Mouse (Mus musculus) myocyte (in vitro differentiated cells): ENCODE results near the gene Hjurp. TPM values are rescaled to one million over a fixed set of nuclear protein-coding genes. Genes with fewer than 3 reads are reported as not detected.

Experiments used
- H3K27me3 ChIP-seq: one replicate; pipeline ENCODE4 v1.6.1; 2011; ENCODE audit not compliant: control insufficient read depth, insufficient read depth, insufficient read length
- H3K36me3 ChIP-seq: one replicate; pipeline ENCODE4 v1.6.1; 2011; ENCODE audit not compliant: control insufficient read depth, insufficient read depth
- H3K4me2 ChIP-seq: one replicate; pipeline ENCODE4 v1.6.1; 2011; ENCODE audit warnings: low read depth, control low read depth
- H3K4me3 ChIP-seq: one replicate; pipeline ENCODE4 v1.5.1; 2011; ENCODE audit warnings: mild to moderate bottlenecking, control low read depth, moderate library complexity
- H3K79me2 ChIP-seq: one replicate; pipeline ENCODE4 v1.6.1; 2011; ENCODE audit not compliant: control insufficient read depth, insufficient read depth
- H3ac ChIP-seq: one replicate; pipeline ENCODE4 v1.6.1; 2011; ENCODE audit not compliant: control insufficient read depth, insufficient read length
- CEBPB ChIP-seq: IDR thresholded peaks from 2 replicates; pipeline ENCODE4 v1.6.1; 2011; ENCODE audit warnings: mild to moderate bottlenecking, moderate library complexity; ENCODE audit not compliant: poor library complexity, insufficient read depth, severe bottlenecking
- E2F4 ChIP-seq: IDR thresholded peaks from one replicate; pipeline ENCODE4 v1.6.1; 2011; ENCODE audit warnings: mild to moderate bottlenecking, control low read depth, moderate library complexity; ENCODE audit not compliant: insufficient read depth
- MAX ChIP-seq: IDR thresholded peaks from one replicate; pipeline ENCODE4 v1.6.1; 2011; ENCODE audit warnings: low read depth, mild to moderate bottlenecking, control low read depth
- MYOD1 ChIP-seq, 3 experiments: IDR thresholded peaks; one replicate each; pipeline ENCODE4 v1.6.1; 2011; ENCODE audit warnings: control low read depth in 2 of 3, low read depth in 2 of 3, mild to moderate bottlenecking in 2 of 3, moderate library complexity in 1 of 3; ENCODE audit not compliant: insufficient read length in 2 of 3, control insufficient read depth in 1 of 3
- MYOG ChIP-seq, 3 experiments: IDR thresholded peaks; one replicate each; pipeline ENCODE4 v1.6.1; 2011; ENCODE audit warnings: control low read depth in 2 of 3, low read depth in 2 of 3, mild to moderate bottlenecking in 2 of 3; ENCODE audit not compliant: insufficient read length in 2 of 3, control insufficient read depth in 1 of 3, insufficient read depth in 1 of 3
- POLR2A ChIP-seq: IDR thresholded peaks from one replicate; pipeline ENCODE4 v1.6.1; 2011; ENCODE audit warnings: low read depth, mild to moderate bottlenecking, control low read depth, moderate library complexity; ENCODE audit not compliant: insufficient read length
- POLR2AphosphoS2 ChIP-seq: IDR thresholded peaks from one replicate; pipeline ENCODE4 v1.6.1; 2011; ENCODE audit warnings: low read depth, control low read depth; ENCODE audit not compliant: insufficient read length
- REST ChIP-seq: IDR thresholded peaks from one replicate; pipeline ENCODE4 v1.6.1; 2011; ENCODE audit warnings: mild to moderate bottlenecking, control low read depth, moderate library complexity; ENCODE audit not compliant: insufficient read depth, insufficient read length
- SRF ChIP-seq: IDR thresholded peaks from one replicate; pipeline ENCODE4 v1.6.1; 2011; ENCODE audit warnings: low read depth; ENCODE audit not compliant: control insufficient read depth, insufficient read length
- TCF12 ChIP-seq: IDR thresholded peaks from one replicate; pipeline ENCODE4 v1.6.1; 2011; ENCODE audit warnings: mild to moderate bottlenecking, control low read depth; ENCODE audit not compliant: poor library complexity, insufficient read depth, severe bottlenecking
- TCF3 ChIP-seq: IDR thresholded peaks from one replicate; pipeline ENCODE4 v1.6.1; 2011; ENCODE audit warnings: low read depth, control low read depth; ENCODE audit not compliant: insufficient read length
- USF1 ChIP-seq: IDR thresholded peaks from one replicate; pipeline ENCODE4 v1.6.1; 2011; ENCODE audit warnings: low read depth, mild to moderate bottlenecking, control low read depth, moderate library complexity
- polyA plus RNA-seq: library from polyadenylated mRNA; unstranded; fragments of >200 nt; fragmentation: generic; extraction: Trizol; gene quantifications from one replicate; pipeline ENCODE4 v1.2.1, GENCODE M21; 2012; ENCODE audit warnings: missing spikeins

Gene Hjurp
- polyA plus RNA-seq, 1 experiment = 37.7 TPM

DNA sequence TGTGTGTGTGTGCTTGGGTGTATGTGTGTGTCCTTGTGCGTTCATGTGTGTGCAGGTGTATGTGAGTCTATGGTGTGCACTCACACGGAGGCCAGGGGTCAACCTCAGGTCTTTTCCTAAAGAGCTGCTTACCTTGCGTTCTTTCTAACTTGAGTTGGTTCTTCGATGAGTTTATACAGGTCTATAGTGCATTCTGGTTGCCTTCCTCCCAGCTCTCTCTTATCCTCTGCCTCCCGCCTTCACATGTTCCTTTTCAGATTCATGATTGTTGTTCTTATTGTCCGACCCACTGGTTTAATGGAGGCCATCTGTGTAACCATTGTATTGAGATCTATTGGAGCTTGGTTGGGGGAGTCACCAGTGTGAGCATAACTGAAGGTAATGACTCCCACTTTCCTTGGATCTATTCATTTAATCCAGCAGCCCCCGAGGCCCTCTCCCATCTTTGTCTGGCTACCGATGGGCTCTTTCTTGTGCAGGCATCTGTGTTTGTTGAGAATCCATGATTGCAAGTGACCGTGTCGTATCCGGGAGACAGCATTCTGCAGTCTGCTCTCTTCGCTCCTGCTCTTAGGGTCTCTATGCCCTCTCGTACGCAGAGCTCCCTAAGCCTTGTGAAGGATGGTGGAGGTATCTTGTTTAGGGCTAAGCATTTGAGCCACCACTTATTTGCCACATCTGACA lies 24.8 kb upstream of the Hjurp start:
- no peak for TF ChIP-seq SRF
- TF ChIP-seq MYOG (IDR thresholded peaks at IDR 0.05; ENCODE audit: control insufficient read depth in 1 of 3, insufficient read depth in 1 of 3, insufficient read length in 2 of 3, low read depth in 2 of 3) = no peak
- no peak for TF ChIP-seq USF1
- no peak for TF ChIP-seq MAX
- no peak for TF ChIP-seq CEBPB
- no peak for TF ChIP-seq POLR2A
- no peak for TF ChIP-seq REST
- no peak for TF ChIP-seq TCF12
- TF ChIP-seq TCF3 = no peak
- no peak overlapping the region for H3ac ChIP-seq

DNA sequence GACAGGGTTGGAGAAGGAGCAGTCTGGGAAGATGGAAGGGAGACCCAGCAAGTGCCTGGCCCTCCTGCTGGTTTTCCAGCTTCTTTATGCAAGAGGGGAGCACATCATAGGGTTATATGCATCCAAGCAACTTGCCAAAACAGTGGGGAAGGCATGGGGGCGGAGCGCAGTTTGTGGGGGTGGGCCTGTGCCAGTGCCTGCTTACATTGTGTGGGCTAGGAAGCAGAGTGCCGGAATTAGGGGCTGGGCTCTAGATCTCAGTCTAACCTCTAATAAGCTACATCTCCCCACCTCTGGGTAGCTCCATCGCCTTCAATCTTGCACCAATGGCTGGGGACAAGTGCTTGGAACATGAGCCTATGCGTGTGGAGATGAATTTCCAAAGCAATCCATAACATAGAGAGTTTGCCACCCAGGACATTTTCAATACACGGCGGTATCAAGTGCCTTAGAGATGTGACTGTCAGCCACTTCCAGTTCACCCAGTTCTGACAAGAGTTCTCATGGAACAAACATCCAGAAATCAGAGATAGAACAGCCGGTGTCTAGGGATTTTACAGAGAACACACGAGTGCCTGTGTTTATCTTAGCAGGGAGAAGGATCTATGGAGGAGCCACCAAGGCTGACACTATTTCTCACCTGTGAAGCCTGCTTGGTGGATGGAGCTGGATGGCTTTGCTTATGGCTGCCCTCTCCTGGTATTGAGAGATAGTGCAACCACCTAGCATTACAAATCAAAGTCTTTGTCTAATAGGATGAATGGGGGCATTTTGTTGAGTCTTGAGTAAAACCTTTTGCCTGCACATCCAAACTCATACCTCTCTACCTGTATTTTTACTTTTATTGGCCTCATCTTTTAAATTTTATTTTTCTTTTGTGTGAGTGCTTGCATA lies 23.9 kb upstream of the Hjurp start:
- no peaks in the 10 kb centered on the region for H3K36me3 ChIP-seq
- H3ac ChIP-seq = no peak overlapping the region
- no peak overlapping the region for H3K4me2 ChIP-seq
- no peaks in the 10 kb centered on the region for H3K27me3 ChIP-seq
- no peak for TF ChIP-seq USF1
- TF ChIP-seq MAX = no peak
- TF ChIP-seq E2F4 = no peak
- TF ChIP-seq TCF12 = no peak
- no peak for TF ChIP-seq REST
- TF ChIP-seq TCF3 = no peak
- no peak for TF ChIP-seq POLR2A
- no peak for TF ChIP-seq CEBPB
- no peak for TF ChIP-seq MYOD1 (IDR thresholded peaks at IDR 0.05; ENCODE audit: control insufficient read depth in 1 of 3, insufficient read length in 2 of 3, low read depth in 2 of 3)
- no peak for TF ChIP-seq SRF
- TF ChIP-seq MYOG (IDR thresholded peaks at IDR 0.05; ENCODE audit: control insufficient read depth in 1 of 3, insufficient read depth in 1 of 3, insufficient read length in 2 of 3, low read depth in 2 of 3) = no peak
- TF ChIP-seq POLR2AphosphoS2 = no peak
- H3K79me2 ChIP-seq = no peaks in the 10 kb centered on the region
- H3K4me3 ChIP-seq = no peak overlapping the region

More for the DNA sequence above, 24.8 kb upstream of the Hjurp start:
- Histone ChIP-seq H3K79me2 (no peaks in the 10 kb centered on the region), H3K36me3 (no peaks in the 10 kb centered on the region), H3K27me3 (peaks cover under 1% of the 10 kb centered on the region), H3K4me2 (no peak overlapping the region), H3K4me3 (no peak overlapping the region)

DNA sequence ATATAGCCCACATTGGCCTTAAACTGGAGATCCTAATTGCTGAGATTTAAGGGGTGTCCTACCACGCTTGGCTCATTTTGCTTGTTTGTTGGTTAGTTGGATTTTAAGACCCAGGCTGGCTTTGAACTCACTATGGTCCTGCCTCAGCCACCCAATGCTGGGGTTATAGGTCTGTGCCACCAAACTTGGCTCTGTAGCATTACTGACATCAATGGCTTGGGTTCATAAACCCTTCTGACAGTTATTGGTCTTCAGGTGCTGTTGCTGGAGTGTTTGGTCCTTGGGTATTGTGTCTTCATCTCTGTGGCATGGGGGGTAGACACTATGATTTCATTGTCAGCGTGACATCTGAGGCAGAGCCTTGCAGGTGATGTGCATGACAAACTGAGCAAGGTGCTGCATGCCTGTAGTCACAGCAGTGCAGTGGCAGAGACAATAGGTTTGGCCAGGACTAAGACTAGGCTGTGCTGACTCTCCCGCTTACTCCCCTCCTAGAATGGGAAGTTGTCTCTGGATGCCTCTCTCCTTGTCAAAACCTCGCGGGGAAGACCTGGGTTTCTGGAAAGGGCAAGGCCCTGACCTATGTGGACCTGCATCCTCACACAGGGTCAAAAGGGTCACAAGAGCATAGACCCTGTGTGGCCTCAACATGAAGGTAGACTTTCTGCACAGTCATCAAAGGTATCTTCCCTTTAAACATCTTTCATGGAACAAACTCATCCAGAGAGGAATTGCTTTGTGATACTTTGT lies 23.0 kb upstream of the Hjurp start:
- Histone ChIP-seq H3K4me2 (no peak overlapping the region), H3ac (no peak overlapping the region), H3K36me3 (no peaks in the 10 kb centered on the region), H3K27me3 (no peaks in the 10 kb centered on the region), H3K79me2 (no peaks in the 10 kb centered on the region), H3K4me3 (no peak overlapping the region)
- TF ChIP-seq SRF (no peak), MYOD1 (IDR thresholded peaks at IDR 0.05; ENCODE audit: control insufficient read depth in 1 of 3, insufficient read length in 2 of 3, low read depth in 2 of 3) (no peak), USF1 (no peak), E2F4 (no peak), TCF3 (no peak), POLR2AphosphoS2 (no peak), POLR2A (no peak)

DNA sequence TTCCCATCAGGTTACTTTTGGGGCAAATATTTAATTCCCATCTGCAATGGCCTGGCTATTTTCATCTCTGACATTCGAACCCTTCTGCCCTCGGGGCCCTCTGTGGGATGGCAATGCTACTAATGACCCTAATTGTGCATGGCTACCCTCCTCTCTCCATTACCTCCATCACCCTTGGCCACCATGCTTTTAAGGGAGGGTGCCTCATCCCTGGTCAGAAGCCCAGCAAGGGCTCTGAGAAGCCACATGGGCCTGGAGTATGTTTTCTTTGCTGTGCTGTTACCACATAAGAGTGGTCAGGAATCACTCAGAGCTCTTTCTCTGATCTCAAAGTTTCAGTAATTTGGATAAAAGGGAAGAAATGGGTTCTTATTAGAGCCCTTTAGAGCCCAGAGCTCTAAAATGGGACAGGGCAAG lies 22.1 kb upstream of the Hjurp start:
- TF ChIP-seq MAX = no peak
- TF ChIP-seq MYOD1 (IDR thresholded peaks at IDR 0.05; ENCODE audit: control insufficient read depth in 1 of 3, insufficient read length in 2 of 3, low read depth in 2 of 3) = no peak
- TF ChIP-seq TCF12 = no peak
- H3K79me2 ChIP-seq = no peaks in the 10 kb centered on the region
- no peak overlapping the region for H3K4me3 ChIP-seq
- H3K27me3 ChIP-seq = no peaks in the 10 kb centered on the region
- H3K4me2 ChIP-seq = no peak overlapping the region
- H3K36me3 ChIP-seq = no peaks in the 10 kb centered on the region
- no peak overlapping the region for H3ac ChIP-seq
